Mouse (Mus musculus) hindbrain, embryonic 10.5 days (tissue): ENCODE measurements around the gene Knstrn. TPM values are rescaled to one million over a fixed set of nuclear protein-coding genes. Genes with fewer than 3 reads are reported as not detected.

Experiments
- DNase-seq: peaks from one replicate; pipeline ENCODE4 v3.0.0-alpha.2; 2017; ENCODE audit warnings: low spot score
- H3K27ac ChIP-seq: fragments of 300-500 bp; sonication (generic); 2 replicates; pipeline ENCODE4 v1.5.1; 2016; ENCODE audit warnings: mild to moderate bottlenecking, moderate library complexity
- H3K27me3 ChIP-seq: fragments of 300-500 bp; sonication (generic); 2 replicates; pipeline ENCODE4 v1.6.1; 2016; ENCODE audit warnings: mild to moderate bottlenecking; ENCODE audit not compliant: poor library complexity, insufficient read depth, severe bottlenecking
- H3K36me3 ChIP-seq: fragments of 300-500 bp; sonication (generic); 2 replicates; pipeline ENCODE4 v1.6.1; 2016; ENCODE audit warnings: mild to moderate bottlenecking, moderate library complexity
- H3K4me1 ChIP-seq: fragments of 300-500 bp; sonication (generic); replicated peaks from 2 replicates; pipeline ENCODE4 v1.6.1; 2016; ENCODE audit warnings: mild to moderate bottlenecking
- H3K4me3 ChIP-seq: fragments of 300-500 bp; sonication (generic); 2 replicates; pipeline ENCODE4 v1.5.1; 2016; ENCODE audit warnings: mild to moderate bottlenecking, moderate library complexity
- H3K9me3 ChIP-seq: fragments of 300-500 bp; sonication (generic); 2 replicates; pipeline ENCODE4 v1.6.1; 2016; ENCODE audit warnings: mild to moderate bottlenecking, moderate library complexity
- WGBS: fragments of 180-500 bp; shearing (Covaris S2); methylation state at CpG from one replicate; pipeline ENCODE4 v1.1.7; 2016; 5-methylcytosine and 5-hydroxymethylcytosine counted together
- polyA plus RNA-seq: library from polyadenylated mRNA; unstranded; fragments of >200 nt; fragmentation: Nextera tagmentation; extraction: Ambion mirVana; gene quantifications from 2 replicates; pipeline ENCODE4 v1.2.1, GENCODE M21; 2016

The Knstrn gene
- polyA plus RNA-seq: 148 and 160 TPM in 2 replicates

DNA sequence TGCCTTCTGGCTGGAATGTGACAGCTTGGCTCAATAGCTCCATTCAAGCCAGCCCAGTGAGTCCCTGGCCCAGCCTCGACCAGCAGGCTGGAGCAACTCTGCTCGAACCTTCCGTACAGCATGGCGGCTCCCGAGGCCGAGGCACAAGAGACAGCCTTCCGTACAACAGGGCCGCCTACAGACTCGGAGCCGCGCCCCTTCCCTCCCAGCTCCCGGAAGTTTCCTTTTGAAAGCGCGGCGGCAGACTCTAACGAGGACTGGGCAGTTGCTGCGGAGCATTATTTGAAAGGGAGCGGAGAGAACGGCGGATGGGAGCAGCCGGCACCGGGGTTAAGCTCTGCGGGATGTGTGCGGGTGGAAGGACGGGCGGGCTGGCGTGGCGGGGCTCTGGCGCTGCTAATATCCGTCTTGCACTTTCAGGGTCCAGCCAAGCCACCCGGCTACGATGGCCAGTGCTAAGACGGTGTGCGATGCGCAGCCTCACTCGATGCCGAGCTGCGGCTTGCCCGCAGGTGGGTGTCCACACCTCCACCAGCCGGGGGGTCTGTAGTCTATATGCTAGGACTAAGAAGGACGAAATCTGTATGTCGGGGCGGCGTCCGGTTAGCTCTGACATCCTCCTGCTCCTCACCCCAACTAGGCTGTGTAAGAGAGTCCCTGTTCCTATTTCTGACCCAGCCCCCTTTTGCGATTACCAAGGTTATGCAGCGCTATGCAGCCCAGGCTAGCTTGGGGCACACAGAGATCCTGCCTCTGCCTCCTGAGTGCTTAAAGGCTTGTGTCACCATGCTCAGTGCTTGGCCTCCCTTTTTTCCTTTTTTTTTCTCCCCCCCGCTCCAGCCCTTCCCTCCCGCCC lies at the start of gene Knstrn:
Gene Knstrn (plus strand): TSS at position 23 of the 856 bp plus-strand sequence.
- Histone ChIP-seq H3K36me3 (peaks cover 36% of the 10 kb centered on the region), H3K9me3 (no peaks in the 10 kb centered on the region), H3K27ac (peak within 1 kb of the TSS; percentile 96), H3K4me3 (peak within 1 kb of the TSS; percentile 85), H3K4me1 (peaks cover 23% of the 10 kb centered on the region), H3K27me3 (no peaks in the 10 kb centered on the region)
- WGBS: under 1% methylated on average over 49 of the region's 49 CpGs
- DNase-seq: peak; percentile 93

DNA sequence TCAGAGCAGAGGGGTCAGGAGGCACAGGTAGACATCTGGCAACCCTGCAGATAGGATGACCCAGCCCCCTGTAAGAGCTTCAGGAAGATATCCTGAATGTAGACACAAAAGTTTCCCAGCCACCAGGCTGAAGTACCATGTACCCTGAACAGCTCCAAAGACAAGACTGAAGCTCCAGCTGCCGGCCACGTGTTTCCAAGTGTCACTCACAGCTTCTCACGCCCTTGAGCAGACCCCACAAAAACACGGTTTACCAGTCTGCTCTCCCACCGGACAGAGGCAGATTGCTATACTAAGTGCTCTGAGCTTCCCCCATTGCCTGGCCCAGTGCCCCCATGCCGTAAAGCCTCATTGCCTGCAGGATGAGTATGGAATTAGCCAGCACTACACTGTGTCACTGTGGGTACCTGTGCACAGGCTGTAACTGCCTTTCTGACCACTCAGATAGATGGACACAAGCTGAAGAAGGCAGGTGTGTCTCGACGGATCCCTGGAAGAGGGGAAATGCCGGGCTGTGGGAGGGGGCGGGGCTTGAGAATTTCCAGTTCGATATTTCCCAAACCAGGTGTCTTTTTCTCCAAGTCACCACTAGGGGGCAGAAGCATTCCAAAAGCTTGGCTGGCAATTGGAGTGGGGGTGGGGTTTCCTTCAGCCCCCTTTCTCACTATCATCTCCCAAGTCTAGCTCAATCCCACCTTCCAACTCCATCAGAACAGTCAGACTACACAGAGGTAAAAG lies 49.5 kb upstream of the Knstrn start:
- DNase-seq: peak; percentile 49
- H3K36me3 ChIP-seq: no peaks in the 10 kb centered on the region
- 26% methylated on average over 11 of the region's 11 CpGs for WGBS
- peak overlapping the region; percentile 56; the same call in 1 of the 2 replicates for H3K27ac ChIP-seq
- H3K4me3 ChIP-seq: no peak overlapping the region
- H3K27me3 ChIP-seq: peaks cover 56% of the 10 kb centered on the region
- no peaks in the 10 kb centered on the region for H3K9me3 ChIP-seq
- peaks cover 46% of the 10 kb centered on the region for H3K4me1 ChIP-seq

DNA sequence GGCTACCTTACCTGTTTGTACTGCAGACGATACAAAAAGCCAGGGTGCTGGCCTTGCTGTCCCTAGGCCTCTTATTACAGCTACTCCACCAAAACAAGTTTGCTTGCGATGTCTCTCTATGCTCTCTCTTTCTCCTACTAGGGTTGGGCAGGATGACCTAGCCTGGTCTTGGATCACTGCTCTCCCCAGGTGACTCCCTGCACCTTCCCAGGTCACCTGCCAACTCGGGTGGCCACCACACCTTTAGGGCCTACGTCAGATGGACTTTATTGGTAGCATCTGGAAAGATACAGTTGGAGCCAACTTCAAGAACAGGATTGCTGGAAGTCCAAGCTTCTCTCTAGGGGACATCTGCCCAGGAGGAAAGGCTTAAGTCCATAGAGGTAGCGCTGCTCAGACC lies 48.9 kb upstream of the Knstrn start:
- DNase-seq: no peak
- Histone ChIP-seq H3K4me3 (no peak overlapping the region), H3K27ac (no peak overlapping the region), H3K36me3 (no peaks in the 10 kb centered on the region), H3K4me1 (peaks cover 41% of the 10 kb centered on the region), H3K9me3 (no peaks in the 10 kb centered on the region), H3K27me3 (peaks cover 51% of the 10 kb centered on the region)
- WGBS: 86% methylated on average over 5 of the region's 5 CpGs

DNA sequence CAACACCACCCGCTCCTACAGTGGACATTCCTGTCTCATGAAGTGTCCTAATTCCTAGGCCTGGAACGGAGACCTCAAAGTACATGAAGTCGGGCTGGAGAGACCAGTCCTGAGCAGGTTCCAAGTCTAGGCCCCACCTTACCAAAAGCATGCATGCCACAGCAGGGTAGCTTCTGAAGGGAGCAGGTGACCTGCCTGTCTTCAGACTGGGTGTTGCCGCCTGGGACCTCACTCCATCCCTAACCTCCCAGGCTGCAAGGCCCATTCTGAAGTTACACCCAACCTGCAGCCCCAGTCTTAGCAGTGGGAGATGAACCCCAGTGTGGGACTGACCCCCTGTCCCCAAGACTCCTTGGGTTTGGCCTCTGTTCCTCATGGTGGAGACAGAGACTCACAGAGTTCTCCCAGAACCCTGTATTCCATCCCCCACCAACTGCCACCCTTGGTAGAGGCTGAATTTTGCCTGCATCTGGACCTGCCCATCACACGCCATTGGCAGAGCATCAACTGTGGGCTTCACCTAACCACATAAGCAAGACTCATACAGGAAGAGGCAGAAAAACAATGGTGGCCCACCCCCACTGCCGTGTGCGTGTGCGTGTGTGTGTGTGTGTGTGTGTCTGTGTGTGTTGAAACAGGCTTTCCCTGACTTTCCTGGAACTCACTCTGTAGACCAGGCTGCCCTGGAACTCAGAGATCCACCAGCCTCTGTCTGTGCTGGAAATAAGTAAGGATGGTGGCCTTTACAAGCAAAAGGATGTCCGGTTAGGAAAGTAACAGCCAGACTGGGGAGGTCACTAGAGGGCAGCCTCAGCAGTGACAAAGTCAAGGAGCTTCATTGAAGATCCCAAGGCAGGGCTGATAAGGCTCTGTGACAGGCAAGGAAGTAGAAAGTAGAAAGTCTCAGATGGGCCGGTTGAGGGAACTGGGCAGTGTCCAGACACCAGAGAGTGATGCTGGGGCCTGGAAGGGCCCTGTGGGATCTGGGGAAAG lies 47.5 kb upstream of the Knstrn start:
- DNase-seq: no peak
- Histone ChIP-seq H3K27ac (no peak overlapping the region; the same call in 1 of the 2 replicates), H3K36me3 (no peaks in the 10 kb centered on the region), H3K9me3 (no peaks in the 10 kb centered on the region), H3K27me3 (peaks cover 37% of the 10 kb centered on the region), H3K4me1 (peaks cover 37% of the 10 kb centered on the region), H3K4me3 (no peak overlapping the region)
- WGBS: 75% methylated on average over 10 of the region's 10 CpGs

DNA sequence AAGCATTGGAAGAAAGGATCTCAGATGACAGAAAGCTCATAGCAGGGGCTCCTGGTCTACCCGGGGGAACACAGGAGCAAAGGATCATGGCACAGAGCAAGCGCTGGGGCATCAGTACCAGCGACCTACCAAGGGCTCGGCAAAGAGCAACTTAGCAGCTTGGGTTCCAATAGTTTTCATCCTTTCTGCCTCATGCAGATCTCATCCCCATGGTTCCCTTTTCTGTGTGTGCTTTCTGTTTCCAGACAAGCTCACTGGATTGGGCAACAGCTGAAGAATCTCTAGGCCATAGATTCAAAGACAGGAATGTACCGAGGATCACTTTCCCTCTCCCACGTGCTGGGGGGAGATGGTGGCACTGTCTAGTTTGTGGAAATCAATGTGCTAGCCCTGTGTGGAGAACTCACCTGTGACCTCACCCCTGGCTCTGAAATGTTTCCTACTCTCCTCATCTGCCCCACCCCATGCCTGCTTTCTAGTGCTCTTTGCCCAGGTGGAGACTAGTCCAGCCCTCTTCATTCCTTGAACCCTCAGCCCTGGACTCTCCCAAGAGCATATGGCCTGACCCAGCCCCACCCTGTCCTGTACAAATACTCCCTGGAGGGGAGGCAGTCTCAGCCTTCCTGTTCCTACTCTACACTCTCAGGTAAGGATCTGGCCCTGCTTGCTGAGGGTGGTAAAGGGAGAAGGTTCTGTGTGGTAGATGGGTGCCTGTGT lies 41.5 kb upstream of the Knstrn start, which contains the start of gene Phgr1:
Gene Phgr1 (plus strand): TSS at position 612 of the 717 bp plus-strand sequence.
- no peak for DNase-seq
- no peak within 1 kb of the TSS for H3K27ac ChIP-seq
- no peak within 1 kb of the TSS for H3K4me3 ChIP-seq
- no peaks in the 10 kb centered on the region for H3K27me3 ChIP-seq
- H3K36me3 ChIP-seq: no peaks in the 10 kb centered on the region
- 75% methylated on average over 6 of the region's 6 CpGs for WGBS
- 0 out of 2 replicates have a peak, but pooled peaks cover 2% of the 10 kb centered on the region for H3K4me1 ChIP-seq
- no peaks in the 10 kb centered on the region for H3K9me3 ChIP-seq

DNA sequence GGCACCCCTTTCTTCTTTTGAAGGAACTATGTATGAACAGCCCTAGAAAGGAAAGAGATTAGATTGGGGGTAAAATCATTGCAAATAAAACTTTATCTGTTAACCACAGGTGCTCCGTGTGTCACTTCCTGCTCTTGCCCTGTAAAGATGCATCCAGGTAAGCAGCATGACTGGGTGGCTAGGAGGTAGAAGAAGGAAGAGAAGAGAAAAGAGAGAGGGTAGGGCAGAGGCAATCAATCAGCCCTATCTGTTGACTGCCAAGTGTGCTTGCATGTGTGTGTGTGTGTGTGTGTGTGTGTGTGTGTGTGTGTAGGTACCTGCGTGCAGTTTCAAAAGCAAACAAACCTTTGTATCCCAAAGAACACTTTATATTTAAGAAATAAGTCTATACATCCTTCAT lies 39.3 kb upstream of the Knstrn start:
- DNase-seq: no peak
- Histone ChIP-seq H3K9me3 (no peaks in the 10 kb centered on the region), H3K4me1 (peaks cover 10% of the 10 kb centered on the region), H3K36me3 (no peaks in the 10 kb centered on the region), H3K27ac (no peak overlapping the region), H3K27me3 (peaks cover 4% of the 10 kb centered on the region; the same call in 1 of the 2 replicates), H3K4me3 (no peak overlapping the region)
- 89% methylated on average over 2 of the region's 2 CpGs for WGBS

DNA sequence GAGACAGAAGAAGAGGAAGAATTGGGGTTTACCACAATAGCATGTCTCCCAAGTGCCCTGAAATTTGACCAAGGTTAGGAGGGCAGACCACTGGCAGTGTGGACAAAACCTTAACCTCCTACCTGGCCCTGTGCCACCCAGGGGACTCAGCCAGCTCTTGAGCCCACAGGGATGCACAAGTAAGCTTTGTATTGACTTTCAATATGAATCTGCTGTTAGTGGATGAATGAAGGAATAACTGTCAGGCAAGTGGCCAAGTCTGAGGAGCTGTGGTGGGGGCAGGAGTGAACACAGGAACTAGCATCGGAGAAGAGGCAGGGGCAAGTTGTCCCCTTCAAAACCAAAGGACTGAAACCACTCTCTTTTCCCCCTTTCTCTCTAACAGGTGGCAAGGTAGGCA lies 38.4 kb upstream of the Knstrn start:
- Histone ChIP-seq H3K4me1 (peaks cover 18% of the 10 kb centered on the region), H3K27me3 (peaks cover 10% of the 10 kb centered on the region), H3K9me3 (no peaks in the 10 kb centered on the region), H3K36me3 (no peaks in the 10 kb centered on the region), H3K4me3 (no peak overlapping the region), H3K27ac (no peak overlapping the region)
- DNase-seq: no peak
- 82% methylated on average over 1 of the region's 1 CpGs for WGBS

DNA sequence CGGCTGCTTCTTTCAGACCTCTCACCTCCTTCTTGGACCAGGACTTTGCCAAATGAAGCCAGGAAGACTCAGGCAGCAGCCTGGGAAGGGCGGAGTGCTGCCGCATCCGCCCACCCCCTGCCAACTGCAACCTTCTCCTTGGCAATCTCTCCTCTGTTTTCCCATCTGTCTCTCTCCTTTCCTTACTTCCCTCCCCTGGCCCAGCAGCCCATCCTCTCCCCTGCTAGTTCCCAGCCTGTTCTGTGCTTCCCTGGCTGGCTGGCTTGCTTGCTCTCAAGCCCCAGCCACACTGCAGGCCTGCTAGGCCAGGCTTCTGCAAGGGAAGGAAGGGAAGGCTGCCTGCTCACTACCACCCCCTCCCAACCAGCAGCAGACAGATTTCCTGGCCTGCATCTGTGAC lies 38.0 kb upstream of the Knstrn start:
- H3K4me3 ChIP-seq: no peak overlapping the region
- WGBS: 80% methylated on average over 4 of the region's 4 CpGs
- H3K4me1 ChIP-seq: peaks cover 18% of the 10 kb centered on the region
- no peaks in the 10 kb centered on the region for H3K36me3 ChIP-seq
- no peak overlapping the region for H3K27ac ChIP-seq
- H3K9me3 ChIP-seq: no peaks in the 10 kb centered on the region
- DNase-seq: no peak
- H3K27me3 ChIP-seq: peaks cover 14% of the 10 kb centered on the region

DNA sequence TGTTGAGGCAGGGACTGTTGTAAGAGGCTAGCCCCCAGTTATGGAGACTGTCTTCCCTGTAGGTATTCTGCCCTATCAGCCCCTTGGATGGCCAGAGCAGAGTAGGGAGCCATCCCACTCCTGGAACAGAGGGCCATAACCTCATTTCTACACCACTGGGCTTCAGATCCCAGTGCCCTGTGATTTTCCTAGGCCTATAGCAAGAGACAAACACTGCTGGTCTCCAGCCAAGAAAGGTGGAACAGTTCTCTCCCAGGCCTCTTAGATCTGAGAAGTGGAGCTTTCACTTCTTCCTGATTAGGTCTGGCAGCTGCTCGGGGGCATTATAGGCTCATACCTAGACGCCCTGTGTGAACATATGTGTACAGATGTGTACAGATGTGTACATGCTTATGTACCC lies 37.5 kb upstream of the Knstrn start:
- H3K4me1 ChIP-seq: peaks cover 18% of the 10 kb centered on the region
- peaks cover 17% of the 10 kb centered on the region for H3K27me3 ChIP-seq
- 86% methylated on average over 2 of the region's 2 CpGs for WGBS
- H3K4me3 ChIP-seq: no peak overlapping the region
- no peak overlapping the region for H3K27ac ChIP-seq
- no peak for DNase-seq
- no peaks in the 10 kb centered on the region for H3K36me3 ChIP-seq
- no peaks in the 10 kb centered on the region for H3K9me3 ChIP-seq

DNA sequence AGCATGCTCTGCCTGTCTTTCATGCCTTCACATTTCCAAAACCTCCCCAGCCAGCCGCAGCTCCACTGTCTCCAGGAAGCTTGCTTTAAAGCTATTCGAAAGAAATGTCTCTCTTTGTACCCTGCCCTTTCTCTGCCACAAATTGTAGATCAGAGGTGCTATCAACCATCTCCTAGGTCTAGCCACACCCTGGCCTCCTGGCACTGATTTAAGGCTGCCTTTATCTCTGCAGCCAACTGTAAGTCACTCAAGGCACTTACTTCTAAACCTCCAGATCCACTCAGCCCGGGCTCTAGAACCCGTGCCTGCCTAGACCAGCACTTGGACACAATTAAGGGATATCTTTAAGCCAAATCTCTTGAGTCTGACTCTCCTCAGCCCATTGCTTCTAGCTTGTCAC lies 35.4 kb upstream of the Knstrn start:
- Histone ChIP-seq H3K9me3 (no peaks in the 10 kb centered on the region), H3K27me3 (peaks cover 17% of the 10 kb centered on the region), H3K4me3 (no peak overlapping the region), H3K4me1 (peaks cover 18% of the 10 kb centered on the region), H3K27ac (no peak overlapping the region), H3K36me3 (no peaks in the 10 kb centered on the region)
- 80% methylated on average over 4 of the region's 4 CpGs for WGBS
- no peak for DNase-seq

DNA sequence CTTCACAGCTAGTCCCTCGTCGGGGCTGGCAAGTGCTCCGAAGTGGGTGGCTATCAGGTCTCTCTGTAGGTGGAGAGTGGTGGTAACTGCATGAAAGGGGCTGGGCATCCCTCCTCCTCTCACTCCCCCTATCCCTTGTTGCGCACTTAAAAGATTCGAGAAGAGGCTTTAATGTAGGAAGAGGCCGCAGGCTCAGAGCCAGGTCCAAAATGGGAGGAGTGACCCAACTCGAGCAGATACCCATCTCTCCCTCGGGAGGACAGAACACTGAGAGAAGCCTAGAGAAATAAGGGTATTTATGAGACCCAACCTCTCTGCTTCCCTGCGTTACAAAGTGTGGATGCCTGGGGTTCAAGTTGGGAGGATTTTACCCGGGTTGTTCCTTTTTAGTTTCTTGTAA lies 34.7 kb upstream of the Knstrn start:
- no peak for DNase-seq
- WGBS: 9% methylated on average over 10 of the region's 10 CpGs
- peak overlapping the region; percentile 84 for H3K27ac ChIP-seq

More for the DNA sequence above, 34.7 kb upstream of the Knstrn start:
- no peaks in the 10 kb centered on the region for H3K9me3 ChIP-seq
- H3K4me1 ChIP-seq: peaks cover 18% of the 10 kb centered on the region
- peaks cover 17% of the 10 kb centered on the region for H3K27me3 ChIP-seq
- no peaks in the 10 kb centered on the region for H3K36me3 ChIP-seq
- peak overlapping the region; percentile 50 for H3K4me3 ChIP-seq
